Mouse (Mus musculus) testis, adult 2 months (tissue): Measurements from ENCODE around the gene Ncor2.

ENCODE experiments used
- CTCF ChIP-seq: fragments of 200-500 bp; IDR thresholded peaks from 2 replicates; pipeline ENCODE4 v1.5.1; 2012; ENCODE audit warnings: low read depth, mild to moderate bottlenecking, inconsistent platforms, low read length, moderate library complexity; ENCODE audit not compliant: control insufficient read depth, insufficient read depth, insufficient replicate concordance
- POLR2A ChIP-seq: fragments of 200-500 bp; IDR thresholded peaks from 2 replicates; pipeline ENCODE4 v1.6.1; 2012; ENCODE audit warnings: low read depth, mild to moderate bottlenecking, inconsistent platforms, low read length, moderate library complexity; ENCODE audit not compliant: control insufficient read depth

DNA sequence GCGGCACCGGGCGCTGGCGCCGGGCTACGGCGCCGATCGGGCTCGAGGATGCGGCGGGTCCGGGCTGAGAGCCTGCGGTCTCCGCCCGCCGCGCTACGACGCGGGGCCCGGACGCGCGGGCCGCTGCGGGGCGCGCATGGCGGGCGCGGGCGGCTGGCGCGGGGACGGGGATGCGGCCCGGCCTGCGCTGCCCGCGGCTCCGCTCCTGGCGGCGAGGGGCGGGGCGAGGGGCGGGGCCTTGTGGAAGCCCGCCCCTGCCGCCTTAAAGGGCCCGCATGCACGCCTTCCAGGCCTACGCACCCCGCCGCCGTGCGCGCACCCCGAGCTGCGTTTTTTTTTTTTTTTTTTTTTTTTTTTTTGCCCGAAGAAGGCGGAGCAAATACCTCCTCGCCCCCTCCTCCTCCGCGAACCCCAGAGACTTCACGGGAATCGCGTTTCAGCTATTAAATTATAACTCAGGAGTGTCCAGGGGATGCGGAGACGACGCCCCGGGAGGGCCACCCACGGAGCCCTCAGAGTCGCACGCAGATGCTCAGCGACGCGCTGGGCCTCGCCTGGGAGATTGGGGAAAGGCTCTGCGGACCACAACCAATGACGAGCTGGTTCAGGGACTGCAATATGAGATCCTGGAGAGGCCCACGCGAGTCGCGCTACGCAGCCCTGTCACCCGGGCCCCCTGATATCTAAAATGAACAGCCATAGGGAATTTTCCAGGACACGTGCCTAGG, at the start of gene Ncor2:
- no peak for TF ChIP-seq POLR2A
- no peak for TF ChIP-seq CTCF
